Mouse (Mus musculus) brown adipose tissue, adult 24 weeks (tissue): ENCODE results near the gene Spata21. TPM values are rescaled to one million over a fixed set of nuclear protein-coding genes. Genes with fewer than 3 reads are reported as not detected.

Experiments
- H3K27ac ChIP-seq: fragments of 200-500 bp; replicated peaks from 2 replicates; pipeline ENCODE4 v1.5.1; 2012; ENCODE audit warnings: low read depth, mild to moderate bottlenecking, low read length
- H3K4me1 ChIP-seq: fragments of 200-500 bp; 2 replicates; pipeline ENCODE4 v1.6.1; 2012; ENCODE audit warnings: low read length, mixed read lengths; ENCODE audit not compliant: control insufficient read depth, insufficient read depth, insufficient read length
- H3K4me3 ChIP-seq: fragments of 200-500 bp; 2 replicates; pipeline ENCODE4 v1.5.1; 2012; ENCODE audit warnings: low read depth, mild to moderate bottlenecking, low read length, moderate library complexity; ENCODE audit not compliant: insufficient read depth
- polyA plus RNA-seq: library from polyadenylated mRNA; stranded (reverse); fragments of >200 nt; gene quantifications from 2 replicates; pipeline ENCODE4 v1.2.4, GENCODE M21; 2012; ENCODE audit not compliant: missing spikeins, insufficient read depth, insufficient read length

Gene Spata21
- polyA plus RNA-seq, 1 experiment: not detected

DNA sequence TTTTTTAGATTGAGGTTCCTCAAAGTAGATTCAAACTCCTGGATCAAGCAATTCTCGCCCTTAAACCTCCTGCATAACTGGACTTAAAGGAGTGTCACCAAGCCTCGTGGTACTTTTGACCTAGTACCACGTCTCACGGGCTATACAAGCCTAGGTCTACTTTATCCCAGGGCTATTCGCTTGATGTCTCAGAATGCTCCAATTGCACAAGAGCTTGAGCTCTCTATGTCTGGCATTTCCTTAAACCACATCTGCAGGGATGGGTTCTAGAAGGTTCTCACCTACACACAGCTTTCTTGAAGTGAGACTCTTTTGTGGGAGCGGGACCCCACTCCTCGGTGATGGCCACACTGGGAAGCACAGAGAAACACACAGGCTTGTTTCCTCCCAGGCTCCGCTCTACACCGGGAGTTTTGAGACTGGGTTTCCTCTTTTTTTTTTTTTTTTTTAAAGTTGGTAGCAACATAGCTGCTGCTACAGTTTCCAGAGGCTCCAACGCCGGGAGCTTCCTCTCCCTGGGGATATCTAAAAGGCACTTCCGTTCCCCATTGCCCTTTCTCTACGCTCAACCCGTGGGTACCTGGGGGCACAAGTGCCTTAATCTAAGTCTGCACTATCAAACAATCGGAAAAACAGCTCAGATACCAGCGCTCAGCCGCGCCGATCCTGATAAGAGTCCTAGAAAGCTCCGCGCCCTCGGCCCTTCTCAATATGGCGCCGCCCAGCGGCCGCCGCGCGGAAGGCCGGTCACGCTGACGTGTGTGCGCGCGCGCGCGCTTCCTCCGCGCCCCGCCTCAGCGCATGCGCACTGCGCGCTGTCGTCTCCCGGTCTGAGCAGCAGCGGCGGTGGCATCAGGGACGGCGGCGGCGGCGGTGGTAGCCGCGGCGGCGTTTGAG, 59.2 kb downstream of the Spata21 start, which contains the start of gene Fbxo42:
TSS of gene Fbxo42 (plus strand) at position 802 of the 897 bp plus-strand sequence.
- H3K4me1 ChIP-seq: peaks cover 3% of the 10 kb centered on the region; the same call in 1 of the 2 replicates
- H3K4me3 ChIP-seq: peak within 1 kb of the TSS; percentile 91
- peak within 1 kb of the TSS; percentile 99 for H3K27ac ChIP-seq

DNA sequence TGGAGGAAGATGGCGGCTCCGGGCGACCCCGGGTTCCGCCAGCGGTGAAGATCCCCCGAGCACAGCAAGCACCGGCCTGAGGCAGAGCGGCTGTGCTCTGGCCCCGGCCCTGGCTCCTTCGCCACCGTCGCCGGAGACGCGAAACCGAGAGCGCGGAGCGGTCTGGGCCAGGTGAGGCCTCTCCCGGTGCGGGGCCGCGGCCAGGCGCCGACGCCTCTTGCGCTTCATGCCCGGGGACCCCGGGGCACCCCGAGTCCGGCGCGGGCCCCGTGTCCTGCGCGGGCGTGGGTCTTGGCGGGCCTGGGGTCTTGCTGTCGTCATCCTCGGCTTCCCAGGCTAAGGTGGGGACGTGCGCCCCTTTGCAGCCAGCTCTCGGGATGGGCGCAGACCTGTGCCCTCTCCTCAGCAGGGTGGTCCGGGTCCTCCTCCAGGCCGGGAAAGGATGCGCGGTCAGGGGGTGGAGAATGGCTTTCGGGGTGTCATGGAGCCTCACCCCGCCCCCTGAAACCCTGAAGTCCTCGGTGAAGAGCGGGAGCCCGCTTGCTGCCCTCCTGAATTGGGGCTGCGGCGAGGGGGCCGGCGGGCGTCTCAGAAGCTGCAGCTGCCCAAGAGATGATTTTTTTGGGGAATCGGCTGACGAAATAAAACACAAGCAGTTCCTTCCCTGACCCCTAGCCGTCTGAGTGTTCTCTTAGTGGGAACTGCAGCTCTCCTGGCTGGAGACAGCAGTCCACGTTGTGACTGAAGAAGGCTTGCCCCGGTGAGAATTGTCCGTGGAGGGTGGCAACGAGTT, 60.1 kb downstream of the Spata21 start:
- Histone ChIP-seq H3K4me1 (peaks cover 3% of the 10 kb centered on the region; the same call in 1 of the 2 replicates), H3K4me3 (peak overlapping the region; percentile 91), H3K27ac (peak overlapping the region; percentile 36; the same call in 1 of the 2 replicates)

DNA sequence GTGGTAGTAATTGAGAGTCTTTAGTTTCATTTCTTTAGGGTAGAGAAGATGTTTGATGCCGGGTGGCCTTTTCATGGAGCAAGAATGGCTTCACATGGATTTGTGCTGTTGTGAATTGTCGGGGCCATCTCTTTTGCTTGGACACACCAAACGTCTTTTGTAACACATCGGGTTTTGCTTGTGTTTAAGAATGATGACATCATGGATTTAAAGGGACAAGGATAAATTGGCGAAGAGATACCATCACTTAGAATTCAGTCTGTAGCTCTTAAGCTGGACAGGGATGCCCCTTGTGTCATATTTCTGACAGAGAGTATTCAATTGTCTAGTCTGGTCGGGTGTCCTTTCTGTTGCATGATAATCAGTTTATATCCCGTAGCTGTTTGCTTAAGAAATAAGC, 61.0 kb downstream of the Spata21 start:
- Histone ChIP-seq H3K27ac (no peak overlapping the region), H3K4me3 (peak overlapping the region; percentile 91), H3K4me1 (peaks cover 3% of the 10 kb centered on the region; the same call in 1 of the 2 replicates)

- Histone ChIP-seq H3K4me1 (peaks cover 5% of the 10 kb centered on the region), H3K27ac (no peak overlapping the region), H3K4me3 (no peak overlapping the region)
These were observed 69.4 kb downstream of the Spata21 start for GRCm38 (mm10) chr4:141157485-141157884.

DNA sequence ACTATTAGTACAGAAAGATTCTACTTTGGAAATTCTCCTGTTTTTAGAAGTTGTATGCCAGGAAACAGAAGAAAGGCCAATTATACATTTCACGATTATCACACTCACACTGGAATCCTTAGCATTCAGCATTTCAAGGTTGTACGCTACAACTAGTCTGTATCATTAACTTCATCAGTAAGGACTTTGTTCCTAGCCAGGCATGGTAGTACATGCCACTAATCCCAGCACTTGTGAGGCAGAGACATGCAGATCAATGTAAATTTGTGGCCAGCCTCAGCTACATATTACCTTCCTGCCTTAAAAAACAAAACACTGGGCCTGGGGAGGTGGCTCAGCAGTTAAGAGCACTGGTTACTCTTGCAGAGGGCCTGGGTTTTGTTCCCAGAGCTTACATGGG, 70.5 kb downstream of the Spata21 start:
- no peak overlapping the region for H3K4me3 ChIP-seq
- H3K4me1 ChIP-seq: peaks cover 5% of the 10 kb centered on the region
- no peak overlapping the region for H3K27ac ChIP-seq

- Histone ChIP-seq H3K4me3 (no peak overlapping the region), H3K4me1 (peaks cover 5% of the 10 kb centered on the region), H3K27ac (no peak overlapping the region)
These were observed 71.0 kb downstream of the Spata21 start for GRCm38 (mm10) chr4:141159093-141159492.

DNA sequence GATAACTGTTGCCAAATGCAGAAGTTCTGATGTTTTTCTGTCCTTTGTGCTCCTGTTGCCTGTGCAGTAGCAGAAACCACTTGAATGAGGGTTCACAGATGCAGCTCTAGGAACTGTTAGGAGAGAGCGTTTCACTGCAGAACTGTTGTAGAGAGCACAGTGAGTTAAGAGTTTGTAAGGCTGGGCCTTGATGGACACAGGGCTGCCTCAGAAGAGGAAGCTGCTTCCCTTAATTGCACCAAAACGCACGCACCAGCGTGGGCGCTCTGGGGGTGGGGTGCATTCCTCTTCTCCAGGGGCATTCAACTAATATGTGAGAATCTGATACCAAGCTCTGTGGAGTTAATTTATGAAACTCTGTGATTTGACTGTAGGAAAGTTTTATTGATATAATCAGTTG, 71.5 kb downstream of the Spata21 start:
- Histone ChIP-seq H3K4me3 (no peak overlapping the region), H3K27ac (no peak overlapping the region), H3K4me1 (peaks cover 5% of the 10 kb centered on the region)

GRCm38 (mm10) chr4:141160193-141160592, 72.1 kb downstream of the Spata21 start:
- H3K27ac ChIP-seq: 0 out of 2 replicates have a peak overlapping the region, but pooled peaks have one; percentile 3
- H3K4me1 ChIP-seq: peaks cover 5% of the 10 kb centered on the region
- no peak overlapping the region for H3K4me3 ChIP-seq

DNA sequence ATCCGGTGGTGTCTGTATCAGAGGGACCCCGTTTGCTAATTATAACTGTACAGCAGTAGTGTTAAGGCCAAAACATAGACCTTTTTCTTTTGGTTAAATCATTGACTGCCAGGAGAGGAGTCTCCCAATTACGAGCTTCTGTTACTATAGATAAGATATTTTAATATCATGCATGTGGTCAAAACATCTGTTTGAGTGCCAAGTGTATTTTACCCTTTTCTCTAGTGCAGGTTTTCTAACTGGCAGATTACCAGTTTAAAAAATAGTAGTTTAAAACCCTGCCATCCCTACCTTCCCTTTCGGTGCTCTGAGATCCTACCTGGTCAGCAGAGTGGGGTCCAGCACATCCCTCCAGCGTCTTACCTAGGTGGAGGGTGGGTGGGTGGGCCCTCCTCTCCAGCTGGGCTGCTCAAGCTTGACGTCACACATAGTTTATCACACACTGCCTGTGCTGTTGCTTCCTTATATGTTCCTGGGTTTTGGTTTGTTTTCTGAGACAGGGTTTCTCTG, 73.6 kb downstream of the Spata21 start:
- Histone ChIP-seq H3K4me3 (no peak overlapping the region), H3K4me1 (peaks cover 5% of the 10 kb centered on the region), H3K27ac (no peak overlapping the region)

Other genes with a start within 250 kb of the Spata21 start
- gene Padi1, start 242.6 kb upstream of the Spata21 start, polyA plus RNA-seq: not detected in 2 replicates
- gene Padi2, start 182.0 kb upstream of the Spata21 start, polyA plus RNA-seq: 1.6 and 2.5 TPM in 2 replicates
- 2,044 and 2,390 TPM in 2 replicates for gene Sdhb, start 127.1 kb upstream of the Spata21 start, polyA plus RNA-seq
- gene Atp13a2, start 101.5 kb upstream of the Spata21 start, polyA plus RNA-seq: 6.7 and 6.8 TPM in 2 replicates
- 1.4 and 3.0 TPM in 2 replicates for gene Mfap2, start 77.9 kb upstream of the Spata21 start, polyA plus RNA-seq
- 1.4 and 3.2 TPM in 2 replicates for gene Crocc, start 27.8 kb upstream of the Spata21 start, polyA plus RNA-seq
- gene Necap2, start 10.0 kb upstream of the Spata21 start, polyA plus RNA-seq: 24.2 and 29.4 TPM in 2 replicates
- gene Szrd1, start 51.4 kb downstream of the Spata21 start, polyA plus RNA-seq: 52.2 and 85.4 TPM in 2 replicates
- 4.4 and 5.3 TPM in 2 replicates for gene Fbxo42, start 59.6 kb downstream of the Spata21 start, polyA plus RNA-seq
- gene Rsg1, start 125.6 kb downstream of the Spata21 start, polyA plus RNA-seq: not detected in 2 replicates
- 3.2 and 3.6 TPM in 2 replicates for gene Arhgef19, start 151.2 kb downstream of the Spata21 start, polyA plus RNA-seq
- 1.6 and 1.7 TPM in 2 replicates for gene Epha2, start 212.9 kb downstream of the Spata21 start, polyA plus RNA-seq